Mouse (Mus musculus): ENCODE measurements around the gene Gm3739.
"Not testable (repeated sequence)": the region's sequence is repeated elsewhere in the genome, so short reads cannot be mapped to it uniquely, and the experiment has no call there.

Gm3739 gene

DNA sequence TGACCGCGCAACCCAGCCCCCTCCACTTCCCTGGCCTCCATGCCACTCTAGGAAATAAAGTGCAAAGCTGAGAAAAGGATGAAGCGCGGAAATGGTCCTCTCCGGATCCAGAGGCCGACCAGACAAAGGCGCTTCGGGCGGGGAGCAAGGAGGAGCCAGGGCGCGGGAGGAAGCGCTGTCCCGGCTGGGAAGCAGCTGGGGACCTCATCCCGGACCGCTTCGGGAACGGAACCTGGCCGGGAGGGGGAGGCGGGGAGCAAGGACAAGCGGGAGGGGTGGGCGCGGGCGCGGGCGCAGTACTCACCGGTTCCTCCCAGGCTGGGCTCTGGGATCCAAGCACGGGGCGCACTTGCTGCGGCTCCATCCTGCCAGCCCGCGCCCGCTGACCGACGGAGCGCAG, at the start of gene Gm3739:
Gene Gm3739 (minus strand): TSS at position 389 of the 400 bp plus-strand sequence.
- peak; percentile 15 to 28 for DNase-seq

DNA sequence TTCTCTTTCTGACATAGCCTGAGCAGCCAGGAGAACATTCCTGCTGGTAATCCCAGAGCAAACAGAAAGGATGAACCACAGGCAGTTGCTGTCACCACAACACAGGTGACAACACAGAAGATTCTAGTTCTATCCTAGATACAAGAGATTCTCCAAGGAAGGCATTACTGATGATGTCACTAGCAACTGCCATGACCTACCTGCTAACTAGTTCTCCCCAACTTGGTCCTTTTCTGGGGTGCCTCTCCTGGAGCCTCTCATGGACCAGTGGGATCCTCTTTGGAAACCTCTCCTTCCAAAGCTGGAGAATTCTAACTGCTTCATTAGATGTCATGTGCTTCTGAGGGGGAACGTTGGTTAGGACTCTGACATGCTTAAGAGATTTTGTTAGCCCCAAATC, 17.4 kb upstream of the Gm3739 start, which contains the start of gene Gm5797:
Gene Gm5797 (minus strand): TSS at position 101 of the 400 bp plus-strand sequence.
- DNase-seq: not testable (repeated sequence)

DNA sequence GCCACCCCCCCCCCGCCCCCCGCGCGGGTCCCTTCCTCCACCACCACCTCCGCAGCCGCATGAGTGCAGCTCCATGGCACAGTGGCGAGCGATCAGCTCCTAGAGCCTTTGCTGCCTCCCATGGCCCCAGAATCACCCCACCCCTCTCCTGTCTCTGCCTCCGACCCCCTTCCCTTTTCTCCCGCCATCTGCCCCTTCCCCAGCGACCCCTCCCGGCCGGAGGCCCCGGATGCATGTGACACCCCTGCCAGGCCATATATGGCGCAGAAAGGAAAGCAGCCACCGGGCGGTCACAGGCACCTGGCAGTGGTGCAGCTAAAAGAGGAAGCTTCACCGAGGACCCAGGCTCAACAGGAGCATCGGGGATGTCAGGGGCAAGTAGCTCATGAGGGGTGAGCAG, 244 bp upstream of the Gm3739 start:
- DNase-seq: peak; percentile 15 to 20

DNA sequence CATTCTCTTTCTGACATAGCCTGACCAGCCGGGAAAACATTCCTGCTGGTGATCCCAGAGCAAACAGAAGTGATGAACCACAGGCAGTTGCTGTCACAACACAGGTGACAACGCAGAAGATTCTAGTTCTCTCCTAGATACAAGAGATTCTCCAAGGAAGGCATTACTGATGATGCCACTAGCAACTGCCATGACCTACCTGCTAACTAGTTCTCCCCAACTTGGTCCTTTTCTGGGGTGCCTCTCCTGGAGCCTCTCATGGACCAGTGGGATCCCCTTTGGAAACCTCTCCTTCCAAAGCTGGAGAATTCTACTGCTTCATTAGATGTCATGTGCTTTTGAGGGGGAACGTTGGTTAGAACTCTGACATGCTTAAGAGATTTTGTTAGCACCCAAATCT, 50.2 kb downstream of the Gm3739 start, which contains the start of gene Gm3727:
Gene Gm3727 (minus strand): TSS at position 101 of the 400 bp plus-strand sequence.
- not testable (repeated sequence) for DNase-seq

All from kidney, postnatal 4 days (tissue).